Mouse (Mus musculus) liver, embryonic 11.5 days (tissue): ENCODE data around the gene Rfc5. TPM values are rescaled to one million over a fixed set of nuclear protein-coding genes. Genes with fewer than 3 reads are reported as not detected.
"Not testable (repeated sequence)": the region's sequence is repeated elsewhere in the genome, so short reads cannot be mapped to it uniquely, and the experiment has no call there.

Experiments used
- ATAC-seq: fragments of 200-750 bp; cut with Nextera tagmentation; replicated peaks from 2 replicates; pipeline ENCODE4 v1.8.0; 2017; ENCODE audit warnings: moderate number of reproducible peaks, mild to moderate bottlenecking, moderate TSS enrichment, moderate library complexity; ENCODE audit not compliant: low FRiP score
- DNase-seq: peaks from one replicate; pipeline ENCODE4 v3.0.0-alpha.2; 2017; ENCODE audit warnings: low spot score
- H3K27ac ChIP-seq: fragments of 300-500 bp; sonication (generic); 2 replicates; pipeline ENCODE4 v1.5.1; 2014; ENCODE audit warnings: mild to moderate bottlenecking, low read depth, low read length, control low read depth
- H3K27me3 ChIP-seq: fragments of 300-500 bp; sonication (generic); replicated peaks from 2 replicates; pipeline ENCODE4 v1.6.1; 2014; ENCODE audit warnings: low read length, mixed read lengths; ENCODE audit not compliant: control insufficient read depth, insufficient read depth
- H3K36me3 ChIP-seq: fragments of 300-500 bp; sonication (generic); 2 replicates; pipeline ENCODE4 v1.6.1; 2014; ENCODE audit warnings: mild to moderate bottlenecking, low read length, moderate library complexity, mixed read lengths; ENCODE audit not compliant: control insufficient read depth, insufficient read depth
- H3K4me1 ChIP-seq: fragments of 300-500 bp; sonication (generic); replicated peaks from 2 replicates; pipeline ENCODE4 v1.6.1; 2014; ENCODE audit warnings: low read length, mixed read lengths; ENCODE audit not compliant: control insufficient read depth, insufficient read depth
- H3K4me2 ChIP-seq: fragments of 300-500 bp; sonication (generic); 2 replicates; pipeline ENCODE4 v1.6.1; 2014; ENCODE audit warnings: mild to moderate bottlenecking, control low read depth, moderate library complexity
- H3K4me3 ChIP-seq: fragments of 300-500 bp; sonication (generic); 2 replicates; pipeline ENCODE4 v1.5.1; 2014; ENCODE audit warnings: low read depth, low read length, control low read depth
- H3K9ac ChIP-seq: fragments of 300-500 bp; sonication (generic); 2 replicates; pipeline ENCODE4 v1.6.1; 2014; ENCODE audit warnings: low read depth, low read length, control low read depth
- H3K9me3 ChIP-seq: fragments of 300-500 bp; sonication (generic); 2 replicates; pipeline ENCODE4 v1.6.1; 2016; ENCODE audit warnings: low read length, inconsistent platforms, mixed read lengths; ENCODE audit not compliant: control insufficient read depth
- WGBS: fragments of 180-500 bp; shearing (Covaris S2); extraction: QIAGEN DNeasy Blood & Tissue Kit; methylation state at CpG from one replicate; pipeline ENCODE4 v1.1.7; 2014; 5-methylcytosine and 5-hydroxymethylcytosine counted together
- polyA plus RNA-seq: library from polyadenylated mRNA; unstranded; fragments of >200 nt; fragmentation: Nextera tagmentation; extraction: Ambion mirVana; gene quantifications from 2 replicates; pipeline ENCODE4 v1.2.1, GENCODE M21; 2014

Rfc5 gene
- polyA plus RNA-seq, 1 experiment from 2014 or later: 121 TPM

DNA sequence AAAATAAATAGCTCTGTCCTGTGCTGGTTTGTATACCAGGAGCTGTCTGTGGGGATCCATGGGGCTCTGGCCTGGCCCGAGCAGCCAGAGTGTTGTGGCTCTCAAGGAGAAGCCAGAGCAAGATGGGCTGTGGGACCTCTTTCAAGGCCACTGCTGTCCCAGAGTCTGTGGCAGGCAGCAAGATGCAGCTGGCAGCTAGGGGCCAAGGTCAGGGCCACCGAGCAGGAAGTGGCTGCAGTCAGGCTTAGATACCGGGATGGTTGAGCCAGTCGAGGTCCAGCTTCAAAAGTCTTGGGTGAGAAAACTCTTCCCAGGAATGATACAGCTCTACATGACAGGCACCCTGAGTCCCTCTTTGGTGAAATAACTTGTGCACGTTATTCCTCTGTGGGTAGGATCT, 41.8 kb downstream of the Rfc5 start:
- no peaks in the 10 kb centered on the region for H3K9me3 ChIP-seq
- H3K4me2 ChIP-seq: no peak overlapping the region
- H3K36me3 ChIP-seq: no peaks in the 10 kb centered on the region
- H3K27me3 ChIP-seq: no peaks in the 10 kb centered on the region
- no peak overlapping the region for H3K9ac ChIP-seq
- no peaks in the 10 kb centered on the region for H3K4me1 ChIP-seq
- DNase-seq (no peak), ATAC-seq (no peak)
- no peak overlapping the region for H3K4me3 ChIP-seq
- no peak overlapping the region for H3K27ac ChIP-seq
- WGBS: 61% methylated on average over 5 of the region's 5 CpGs

DNA sequence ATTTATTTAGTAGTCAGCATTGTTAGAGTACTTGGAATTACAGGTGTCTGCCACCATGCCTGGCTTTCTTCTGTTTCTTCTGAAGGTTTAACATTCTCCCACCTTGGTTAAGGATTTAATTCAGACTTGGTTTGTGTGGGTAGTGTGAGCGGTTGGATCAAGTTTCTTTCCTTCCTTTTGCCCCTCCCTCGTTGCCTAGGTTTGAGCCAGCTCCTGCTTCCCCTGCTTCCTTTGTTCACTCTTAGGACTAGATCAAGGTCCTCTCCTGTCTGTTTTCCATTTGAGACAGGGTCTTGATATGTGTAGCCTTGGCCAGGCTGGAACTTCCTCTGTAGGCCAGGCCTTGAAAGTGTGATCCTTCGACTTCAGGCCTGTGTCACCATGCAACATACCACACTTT, 42.6 kb downstream of the Rfc5 start:
- Histone ChIP-seq H3K27ac (no peak overlapping the region), H3K4me2 (no peak overlapping the region), H3K9me3 (no peaks in the 10 kb centered on the region), H3K4me1 (no peaks in the 10 kb centered on the region), H3K4me3 (no peak overlapping the region), H3K9ac (no peak overlapping the region), H3K27me3 (no peaks in the 10 kb centered on the region), H3K36me3 (no peaks in the 10 kb centered on the region)
- ATAC-seq (no peak; the same call in 1 of the 2 replicates), DNase-seq (no peak)
- 60% methylated on average over 3 of the region's 3 CpGs for WGBS

DNA sequence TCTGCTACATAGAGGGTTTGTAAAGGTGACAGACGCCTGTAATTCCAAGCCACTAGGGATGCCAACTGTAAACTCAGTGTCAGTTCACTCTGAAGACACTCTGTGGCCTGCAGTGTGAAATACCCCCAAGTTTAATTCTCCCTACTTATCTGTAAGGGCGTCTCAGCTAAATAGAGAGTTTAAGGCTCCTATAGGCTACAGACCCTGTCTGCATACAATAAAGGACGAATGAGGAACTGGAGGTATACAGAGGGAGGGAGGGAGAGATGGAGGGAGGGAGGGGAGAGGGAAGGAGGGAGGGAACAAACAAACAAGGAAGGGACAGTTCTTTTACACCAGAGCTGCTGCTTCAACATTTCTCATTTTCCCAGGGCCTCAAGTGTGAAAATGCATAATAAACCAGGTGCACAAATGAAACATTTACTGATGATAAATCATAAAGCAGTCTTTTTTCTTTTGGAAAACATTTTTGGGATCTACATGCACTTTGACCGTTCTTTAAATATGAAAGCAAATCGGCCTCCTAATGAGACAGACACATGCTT, 43.3 kb downstream of the Rfc5 start:
- H3K9me3 ChIP-seq: no peaks in the 10 kb centered on the region
- no peak overlapping the region for H3K4me2 ChIP-seq
- DNase-seq (no peak), ATAC-seq (no peak)
- no peak overlapping the region for H3K9ac ChIP-seq
- H3K27ac ChIP-seq: no peak overlapping the region
- WGBS: 72% methylated on average over 5 of the region's 5 CpGs
- H3K36me3 ChIP-seq: no peaks in the 10 kb centered on the region
- no peaks in the 10 kb centered on the region for H3K4me1 ChIP-seq
- H3K4me3 ChIP-seq: no peak overlapping the region
- no peaks in the 10 kb centered on the region for H3K27me3 ChIP-seq

DNA sequence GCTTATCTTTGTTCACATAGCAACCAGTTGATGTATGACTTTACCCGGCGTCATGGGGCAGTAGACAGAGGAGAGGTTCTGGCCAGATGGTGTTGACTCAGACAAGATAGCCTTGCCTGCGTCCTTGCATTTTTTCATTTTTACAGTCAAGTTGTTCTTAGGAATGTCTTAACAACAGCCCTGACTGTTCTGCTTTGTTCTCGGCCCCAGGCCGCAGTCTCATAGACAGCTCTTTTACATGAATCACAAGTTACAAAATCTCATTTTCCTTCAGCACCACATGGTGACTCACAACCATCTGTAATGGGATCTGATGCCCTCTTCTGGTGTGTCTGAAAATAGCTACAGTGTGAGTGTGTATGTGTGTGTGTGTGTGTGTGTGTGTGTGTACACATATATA, 44.4 kb downstream of the Rfc5 start:
- not testable (repeated sequence) for H3K9me3 ChIP-seq, H3K4me1 ChIP-seq, H3K4me2 ChIP-seq, ATAC-seq, DNase-seq, H3K27me3 ChIP-seq, H3K27ac ChIP-seq, H3K4me3 ChIP-seq, H3K9ac ChIP-seq, H3K36me3 ChIP-seq
- WGBS: 79% methylated on average over 5 of the region's 5 CpGs

DNA sequence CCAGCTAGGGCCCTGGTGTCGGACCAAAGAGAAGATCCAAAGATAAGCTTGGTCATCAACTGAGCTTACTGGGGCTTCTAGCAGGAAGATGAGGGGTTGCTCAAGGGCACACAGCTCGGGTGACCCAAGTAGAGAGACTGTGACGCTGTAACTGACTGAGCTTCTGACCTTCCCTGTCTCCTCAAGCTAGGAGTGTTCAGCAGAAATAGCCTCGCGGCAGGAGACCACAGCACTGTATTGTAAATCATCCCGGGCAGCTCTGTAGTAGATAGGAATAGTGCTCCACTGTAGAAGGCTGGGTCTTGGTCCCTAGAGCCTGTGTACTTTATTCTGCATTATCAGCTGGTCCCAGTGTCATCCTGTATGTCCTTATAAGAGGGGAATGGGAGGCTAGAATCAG, 47.0 kb downstream of the Rfc5 start:
- H3K27me3 ChIP-seq: no peaks in the 10 kb centered on the region
- 65% methylated on average over 6 of the region's 6 CpGs for WGBS
- H3K9ac ChIP-seq: no peak overlapping the region
- no peak overlapping the region for H3K4me3 ChIP-seq
- no peak overlapping the region for H3K4me2 ChIP-seq
- ATAC-seq (no peak), DNase-seq (no peak)
- H3K27ac ChIP-seq: no peak overlapping the region
- H3K36me3 ChIP-seq: no peaks in the 10 kb centered on the region
- no peaks in the 10 kb centered on the region for H3K9me3 ChIP-seq
- H3K4me1 ChIP-seq: no peaks in the 10 kb centered on the region

DNA sequence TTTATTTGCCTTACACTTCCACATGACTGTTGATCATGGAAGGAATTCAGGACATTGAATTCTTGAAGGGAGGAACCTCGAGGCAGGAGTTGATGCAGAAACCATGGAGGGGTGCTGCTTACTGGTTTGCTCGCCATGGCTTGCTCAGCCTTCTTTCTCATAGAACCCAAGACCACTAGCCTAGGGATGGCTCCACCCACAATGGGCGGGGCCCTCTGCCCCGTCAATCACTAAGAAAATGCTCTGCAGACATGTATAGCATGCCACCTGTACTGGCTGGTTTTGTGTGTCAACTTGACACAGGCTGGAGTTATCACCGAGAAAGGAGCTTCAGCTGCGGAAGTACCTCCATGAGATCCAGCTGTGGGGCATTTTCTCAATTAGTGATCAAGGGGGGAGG, 48.8 kb downstream of the Rfc5 start:
- H3K9ac ChIP-seq: no peak overlapping the region
- H3K9me3 ChIP-seq: no peaks in the 10 kb centered on the region
- no peaks in the 10 kb centered on the region for H3K4me1 ChIP-seq
- no peaks in the 10 kb centered on the region for H3K36me3 ChIP-seq
- ATAC-seq (no peak), DNase-seq (no peak)
- 78% methylated on average over 6 of the region's 6 CpGs for WGBS
- no peak overlapping the region for H3K4me2 ChIP-seq
- no peak overlapping the region for H3K27ac ChIP-seq
- no peak overlapping the region for H3K4me3 ChIP-seq
- H3K27me3 ChIP-seq: no peaks in the 10 kb centered on the region

DNA sequence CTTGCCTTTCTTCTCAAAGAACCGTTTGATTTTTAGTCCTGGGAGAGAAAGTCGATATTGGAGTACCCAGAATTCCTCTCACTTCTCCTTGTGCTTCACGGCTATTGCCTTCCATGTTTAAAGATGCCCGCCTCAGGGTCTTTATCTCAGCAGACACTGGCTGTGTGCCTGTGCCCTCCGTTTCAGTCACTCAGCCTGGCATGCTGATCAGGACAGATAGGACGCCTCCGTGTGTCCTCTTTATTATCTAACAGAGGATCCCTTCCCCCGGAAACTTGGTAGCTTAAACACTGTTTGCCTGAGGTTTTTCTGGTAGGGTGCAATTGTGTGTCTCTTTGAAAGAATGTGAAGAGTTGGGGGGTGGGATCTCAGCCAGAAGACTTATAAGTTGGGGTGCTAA, 50.3 kb downstream of the Rfc5 start:
- ATAC-seq (no peak), DNase-seq (no peak)
- no peak overlapping the region for H3K27ac ChIP-seq
- H3K4me2 ChIP-seq: no peak overlapping the region
- no peaks in the 10 kb centered on the region for H3K27me3 ChIP-seq
- H3K4me3 ChIP-seq: no peak overlapping the region
- H3K9me3 ChIP-seq: no peaks in the 10 kb centered on the region
- 62% methylated on average over 8 of the region's 8 CpGs for WGBS
- H3K4me1 ChIP-seq: no peaks in the 10 kb centered on the region
- no peak overlapping the region for H3K9ac ChIP-seq
- H3K36me3 ChIP-seq: no peaks in the 10 kb centered on the region

DNA sequence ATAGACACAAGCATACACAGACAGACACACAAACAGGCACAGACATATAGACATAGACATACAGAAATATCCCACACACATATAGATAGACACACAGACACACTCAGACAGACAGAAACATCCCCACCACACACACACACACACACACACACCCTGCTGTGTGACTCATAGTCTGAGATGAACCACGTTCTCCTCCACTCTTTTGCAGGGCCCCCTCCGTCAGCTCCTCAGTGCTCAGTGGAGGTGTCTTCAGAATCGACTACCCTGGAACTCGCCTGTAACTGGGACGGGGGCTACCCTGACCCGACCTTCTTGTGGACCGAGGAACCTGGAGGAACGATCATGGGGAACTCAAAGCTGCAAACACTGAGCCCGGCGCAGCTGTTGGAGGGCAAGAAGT, 50.8 kb downstream of the Rfc5 start:
- Histone ChIP-seq H3K4me2 (no peak overlapping the region), H3K27ac (no peak overlapping the region), H3K4me3 (no peak overlapping the region), H3K9ac (no peak overlapping the region), H3K27me3 (no peaks in the 10 kb centered on the region), H3K9me3 (no peaks in the 10 kb centered on the region), H3K4me1 (no peaks in the 10 kb centered on the region), H3K36me3 (no peaks in the 10 kb centered on the region)
- DNase-seq (no peak), ATAC-seq (no peak)
- 72% methylated on average over 10 of the region's 10 CpGs for WGBS

DNA sequence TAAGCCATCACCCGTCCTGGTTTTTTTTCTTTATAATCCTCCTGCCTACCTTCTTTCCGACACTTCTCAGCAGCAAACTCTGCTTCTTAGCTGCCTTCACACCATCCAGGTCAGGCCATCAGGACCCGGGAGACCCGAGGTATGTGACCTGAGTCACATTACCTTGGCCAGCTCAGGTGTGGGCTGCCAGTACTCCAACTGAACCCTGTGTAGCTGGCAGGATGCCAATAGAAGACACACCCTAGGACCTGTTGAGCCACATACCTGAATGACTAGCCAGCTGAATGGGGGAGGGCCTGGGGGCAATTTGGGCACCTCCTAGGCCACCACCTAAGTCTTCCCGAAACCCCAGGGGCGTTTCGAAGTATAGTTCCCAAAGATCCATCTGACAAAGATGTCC, 58.4 kb downstream of the Rfc5 start:
- no peak overlapping the region for H3K27ac ChIP-seq
- H3K4me1 ChIP-seq: no peaks in the 10 kb centered on the region
- no peaks in the 10 kb centered on the region for H3K9me3 ChIP-seq
- no peak overlapping the region for H3K4me2 ChIP-seq
- ATAC-seq (no peak), DNase-seq (no peak)
- WGBS: 82% methylated on average over 7 of the region's 7 CpGs
- no peak overlapping the region for H3K9ac ChIP-seq
- H3K4me3 ChIP-seq: no peak overlapping the region
- H3K36me3 ChIP-seq: no peaks in the 10 kb centered on the region
- H3K27me3 ChIP-seq: no peaks in the 10 kb centered on the region
